Mouse (Mus musculus) liver, adult 2 months (tissue): ENCODE results near the gene Ndufa11. TPM values are rescaled to one million over a fixed set of nuclear protein-coding genes. Genes with fewer than 3 reads are reported as not detected.

ENCODE experiments used
- DNase-seq: peaks from one replicate; pipeline ENCODE4 v3.0.0-alpha.2; 2011; ENCODE audit warnings: low read depth, low spot score; ENCODE audit errors: extremely low read depth
- H3K27ac ChIP-seq: fragments of 200-500 bp; replicated peaks from 2 replicates; pipeline ENCODE4 v1.5.1; 2012; ENCODE audit warnings: low read depth, mild to moderate bottlenecking, control low read depth, inconsistent platforms, low read length; ENCODE audit not compliant: insufficient read depth
- H3K27me3 ChIP-seq: fragments of 200-500 bp; 2 replicates; pipeline ENCODE4 v1.6.1; 2012; ENCODE audit warnings: mild to moderate bottlenecking, moderate library complexity, low read length, inconsistent platforms; ENCODE audit not compliant: control insufficient read depth, insufficient read depth
- H3K36me3 ChIP-seq: fragments of 200-500 bp; 2 replicates; pipeline ENCODE4 v1.6.1; 2012; ENCODE audit warnings: low read length, inconsistent platforms; ENCODE audit not compliant: control insufficient read depth, insufficient read depth
- H3K4me1 ChIP-seq: fragments of 200-500 bp; 2 replicates; pipeline ENCODE4 v1.6.1; 2011; ENCODE audit warnings: low read length; ENCODE audit not compliant: control insufficient read depth, insufficient read depth
- H3K4me3 ChIP-seq: fragments of 200-500 bp; 2 replicates; pipeline ENCODE4 v1.5.1; 2011; ENCODE audit warnings: low read depth, mild to moderate bottlenecking, control low read depth, low read length, moderate library complexity; ENCODE audit not compliant: insufficient read depth
- H3K79me2 ChIP-seq: fragments of 200-500 bp; 2 replicates; pipeline ENCODE4 v1.6.1; 2012; ENCODE audit warnings: inconsistent platforms, mild to moderate bottlenecking, low read length, moderate library complexity; ENCODE audit not compliant: control insufficient read depth, insufficient read depth
- H3K9ac ChIP-seq: fragments of 200-500 bp; 2 replicates; pipeline ENCODE4 v1.6.1; 2012; ENCODE audit warnings: low read depth, mild to moderate bottlenecking, control low read depth, inconsistent platforms, low read length
- CTCF ChIP-seq: fragments of 200-500 bp; IDR thresholded peaks from 2 replicates; pipeline ENCODE4 v1.5.1; 2011; ENCODE audit warnings: low read depth, low read length, control low read depth
- POLR2A ChIP-seq: fragments of 200-500 bp; IDR thresholded peaks from 2 replicates; pipeline ENCODE4 v1.6.1; 2011; ENCODE audit warnings: low read length, control low read depth; ENCODE audit not compliant: insufficient read depth; ENCODE audit errors: extremely low read depth
- WGBS: fragments of 180-500 bp; shearing (Covaris S2); methylation state at CpG from one replicate; pipeline ENCODE4 v1.1.7; 2018; 5-methylcytosine and 5-hydroxymethylcytosine counted together
- polyA plus RNA-seq: library from polyadenylated mRNA; depleted of rRNA; stranded (reverse); fragments of >200 nt; gene quantifications from 2 replicates; pipeline ENCODE4 v1.2.3, GENCODE M21; 2012; rRNA removed
- total RNA-seq: library from RNA; depleted of rRNA; stranded (reverse); fragments of >200 nt; gene quantifications from 2 replicates; pipeline ENCODE4 v1.2.3, GENCODE M21; 2014; rRNA removed

Gene Ndufa11
- total and polyA plus RNA-seq, 2 experiments = 110 to 462 TPM

GRCm38 (mm10) chr17:56769950-56770349, 52.4 kb downstream of the Ndufa11 start, which contains the start of gene Prr22:
Gene Prr22, plus strand, starts transcription at chr17:56770250.
- no peak within 1 kb of the TSS for H3K9ac ChIP-seq
- DNase-seq = no peak
- peaks cover 3% of the 10 kb centered on the region; the same call in 1 of the 2 replicates for H3K36me3 ChIP-seq
- H3K27me3 ChIP-seq = no peaks in the 10 kb centered on the region
- WGBS = 98% methylated on average over 5 of the region's 5 CpGs
- no peak within 1 kb of the TSS for H3K27ac ChIP-seq
- no peak within 1 kb of the TSS for H3K4me3 ChIP-seq
- TF ChIP-seq CTCF (no peak), POLR2A (no peak)
- H3K79me2 ChIP-seq = no peaks in the 10 kb centered on the region
- peaks cover 5% of the 10 kb centered on the region for H3K4me1 ChIP-seq

Other genes starting within 250 kb of the Ndufa11 start
- gene Ptprs, start 241.3 kb upstream of the Ndufa11 start, total RNA-seq = 4.4 and 6.0 TPM in 2 replicates
- gene Ptprs, start 241.3 kb upstream of the Ndufa11 start, polyA plus RNA-seq = 7.5 and 10.2 TPM in 2 replicates
- not detected in 2 replicates for gene Znrf4, start 205.3 kb upstream of the Ndufa11 start, total RNA-seq
- gene Znrf4, start 205.3 kb upstream of the Ndufa11 start, polyA plus RNA-seq = not detected in 2 replicates
- gene Gm20219, start 163.4 kb upstream of the Ndufa11 start, total RNA-seq = not detected in 2 replicates
- gene Gm20219, start 163.4 kb upstream of the Ndufa11 start, polyA plus RNA-seq = 0.14 and 0.31 TPM in 2 replicates
- 30.6 and 32.8 TPM in 2 replicates for gene Safb2, start 133.2 kb upstream of the Ndufa11 start, total RNA-seq
- gene Safb2, start 133.2 kb upstream of the Ndufa11 start, polyA plus RNA-seq = 41.7 and 62.3 TPM in 2 replicates
- gene Safb, start 132.9 kb upstream of the Ndufa11 start, total RNA-seq = 20.8 and 22.9 TPM in 2 replicates
- 36.6 and 56.2 TPM in 2 replicates for gene Safb, start 132.9 kb upstream of the Ndufa11 start, polyA plus RNA-seq
- gene 2410015M20Rik, start 108.0 kb upstream of the Ndufa11 start, total RNA-seq = 201 and 208 TPM in 2 replicates
- gene 2410015M20Rik, start 108.0 kb upstream of the Ndufa11 start, polyA plus RNA-seq = 214 and 259 TPM in 2 replicates
- gene Rpl36, start 104.4 kb upstream of the Ndufa11 start, total RNA-seq = 820 and 1,038 TPM in 2 replicates
- 845 and 1,134 TPM in 2 replicates for gene Rpl36, start 104.4 kb upstream of the Ndufa11 start, polyA plus RNA-seq
- gene Lonp1, start 90.9 kb upstream of the Ndufa11 start, total RNA-seq = 81.0 and 89.5 TPM in 2 replicates
- gene Lonp1, start 90.9 kb upstream of the Ndufa11 start, polyA plus RNA-seq = 124 and 129 TPM in 2 replicates
- gene Catsperd, start 89.6 kb upstream of the Ndufa11 start, total RNA-seq = 1.0 and 1.1 TPM in 2 replicates
- 0.70 and 4.0 TPM in 2 replicates for gene Catsperd, start 89.6 kb upstream of the Ndufa11 start, polyA plus RNA-seq
- 14.3 and 18.6 TPM in 2 replicates for gene Ranbp3, start 44.5 kb upstream of the Ndufa11 start, total RNA-seq
- 36.2 and 38.7 TPM in 2 replicates for gene Ranbp3, start 44.5 kb upstream of the Ndufa11 start, polyA plus RNA-seq
- gene Vmac, start 255 bp downstream of the Ndufa11 start, total RNA-seq = 8.9 and 10.7 TPM in 2 replicates
- gene Vmac, start 255 bp downstream of the Ndufa11 start, polyA plus RNA-seq = 12.3 and 15.2 TPM in 2 replicates
- 0.83 and 1.3 TPM in 2 replicates for gene Nrtn, start 39.8 kb downstream of the Ndufa11 start, total RNA-seq
- gene Nrtn, start 39.8 kb downstream of the Ndufa11 start, polyA plus RNA-seq = 1.9 and 3.6 TPM in 2 replicates
- 7.2 and 11.9 TPM in 2 replicates for gene Dus3l, start 47.0 kb downstream of the Ndufa11 start, total RNA-seq
- gene Dus3l, start 47.0 kb downstream of the Ndufa11 start, polyA plus RNA-seq = 19.7 and 25.7 TPM in 2 replicates
- 0.18 TPM in 1 of 2 replicates, not detected in the other for gene Prr22, start 52.5 kb downstream of the Ndufa11 start, total RNA-seq
- 0.85 and 1.5 TPM in 2 replicates for gene Prr22, start 52.5 kb downstream of the Ndufa11 start, polyA plus RNA-seq
- 0.18 and 0.54 TPM in 2 replicates for gene Rfx2, start 113.2 kb downstream of the Ndufa11 start, total RNA-seq
- 0.87 and 1.0 TPM in 2 replicates for gene Rfx2, start 113.2 kb downstream of the Ndufa11 start, polyA plus RNA-seq
- not detected in 2 replicates for gene Acsbg2, start 156.7 kb downstream of the Ndufa11 start, total RNA-seq
- gene Acsbg2, start 156.7 kb downstream of the Ndufa11 start, polyA plus RNA-seq = not detected in 2 replicates
- not detected in 2 replicates for gene 1700061G19Rik, start 157.7 kb downstream of the Ndufa11 start, total RNA-seq
- gene 1700061G19Rik, start 157.7 kb downstream of the Ndufa11 start, polyA plus RNA-seq = 0.02 TPM in 1 of 2 replicates, not detected in the other
- gene Mllt1, start 217.6 kb downstream of the Ndufa11 start, total RNA-seq = 3.0 and 4.4 TPM in 2 replicates
- gene Mllt1, start 217.6 kb downstream of the Ndufa11 start, polyA plus RNA-seq = 19.4 and 22.7 TPM in 2 replicates